Mouse (Mus musculus): Measurements from ENCODE around the gene Hopx. TPM values are rescaled to one million over a fixed set of nuclear protein-coding genes. Genes with fewer than 3 reads are reported as not detected.

The Hopx gene
- total and polyA plus RNA-seq, 3 experiments = 26.8 to 43.4 TPM; not detected in 1

DNA sequence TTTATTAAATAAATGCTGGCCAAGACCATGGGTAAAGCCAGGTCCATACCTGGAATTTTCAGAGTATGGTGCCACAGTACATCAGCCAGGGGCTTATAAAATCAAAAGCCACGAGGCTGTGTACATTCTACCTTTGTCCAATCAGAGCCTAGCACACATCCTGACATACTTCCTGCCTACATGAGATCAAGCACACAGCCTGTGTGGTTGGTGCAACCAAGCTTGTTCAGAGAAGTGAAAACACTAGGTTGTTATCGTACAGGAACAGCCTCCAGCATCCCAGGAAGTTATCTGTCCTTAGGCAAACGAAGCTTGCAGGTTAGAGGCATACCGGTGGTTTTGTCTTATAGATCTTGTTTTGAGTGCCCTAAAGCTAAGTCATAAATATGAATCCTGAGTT, 19.5 kb upstream of the Hopx start:
- H3K36me3 ChIP-seq (ENCODE audit: control insufficient read depth in 1 of 2, insufficient read depth in 2 of 2, low read length in 2 of 2) = peaks cover 0 to 23% of the 10 kb centered on the region in 2 experiments; a peak in 2 of 4 replicates
- peak overlapping the region; percentile 36 for H3K27ac ChIP-seq (ENCODE audit: control insufficient read depth, low read depth, low read length)
- H3K9me3 ChIP-seq (replicated peaks; ENCODE audit: insufficient read depth, low read length) = no peaks in the 10 kb centered on the region
- no peaks in the 10 kb centered on the region for H3K27me3 ChIP-seq (ENCODE audit: control insufficient read depth in 1 of 2, insufficient read depth in 2 of 2, low read length in 2 of 2)
- H3K4me1 ChIP-seq (ENCODE audit: control insufficient read depth in 1 of 2, insufficient read depth in 2 of 2, low read length in 2 of 2) = peaks cover 21 to 25% of the 10 kb centered on the region in 2 experiments
- DNase-seq (ENCODE audit: low read depth, low spot score) = peak; percentile 98
- no peaks in the 10 kb centered on the region for H3K79me2 ChIP-seq (ENCODE audit: control insufficient read depth, insufficient read depth, low read length, poor library complexity)
- peak overlapping the region; percentile 21 to 24 for H3K4me3 ChIP-seq (ENCODE audit: control insufficient read depth in 1 of 2, insufficient read depth in 1 of 2, low read depth in 2 of 2, low read length in 2 of 2)
- TF ChIP-seq EP300 (IDR thresholded peaks at IDR 0.05; ENCODE audit: low read depth in 1 of 2, low read length in 2 of 2) = peak; percentile 75 to 83; a peak in 3 of 4 replicates
- peak; percentile 89 for TF ChIP-seq GATA1 (IDR thresholded peaks at IDR 0.05; ENCODE audit: low read depth, low read length)
- TF ChIP-seq ELF1 (IDR thresholded peaks at IDR 0.05; ENCODE audit: low read depth, low read length) = peak; percentile 90
- TF ChIP-seq POLR2A (IDR thresholded peaks at IDR 0.05; ENCODE audit: control insufficient read depth in 1 of 2, insufficient read depth in 1 of 2, low read depth in 1 of 2, low read length in 2 of 2, poor library complexity in 1 of 2) = peak in 1 of 2 experiments; percentile 80; a peak in 2 of 4 replicates
- TF ChIP-seq MAZ (IDR thresholded peaks at IDR 0.05; ENCODE audit: low read depth, low read length) = no peak
- TF ChIP-seq MAX (IDR thresholded peaks at IDR 0.05; ENCODE audit: low read length) = peak; percentile 94
- TF ChIP-seq POLR2AphosphoS2 (IDR thresholded peaks at IDR 0.05; ENCODE audit: low read length) = peak; percentile 78
- TF ChIP-seq TBP (IDR thresholded peaks at IDR 0.05; ENCODE audit: low read depth, low read length) = peak; percentile 90
- TF ChIP-seq TCF12 (IDR thresholded peaks at IDR 0.05; ENCODE audit: low read depth, low read length) = peak; percentile 85
- no peak for TF ChIP-seq SMC3 (IDR thresholded peaks at IDR 0.05; ENCODE audit: low read depth, low read length)
- no peak; the same call in 1 of the 2 replicates for TF ChIP-seq GABPA (IDR thresholded peaks at IDR 0.05; ENCODE audit: low read depth, low read length)
- no peak for TF ChIP-seq BHLHE40 (IDR thresholded peaks at IDR 0.05; ENCODE audit: borderline replicate concordance, low read depth, low read length)
- TF ChIP-seq MEF2A (IDR thresholded peaks at IDR 0.05; ENCODE audit: extremely low read depth, insufficient replicate concordance, low read depth, low read length, poor library complexity, severe bottlenecking) = no peak
- peak; percentile 90 for TF ChIP-seq MXI1 (IDR thresholded peaks at IDR 0.05; ENCODE audit: low read depth, low read length)
- TF ChIP-seq HCFC1 (IDR thresholded peaks at IDR 0.05; ENCODE audit: low read depth, low read length) = peak; percentile 90
- TF ChIP-seq MYC (IDR thresholded peaks at IDR 0.05; ENCODE audit: low read depth, low read length) = peak; percentile 98
- peak; percentile 79 for TF ChIP-seq ETS1 (IDR thresholded peaks at IDR 0.05; ENCODE audit: low read depth, low read length)
- no peak for TF ChIP-seq CHD1 (IDR thresholded peaks at IDR 0.05; ENCODE audit: low read depth, low read length)
- peak; percentile 89 for TF ChIP-seq RCOR1 (IDR thresholded peaks at IDR 0.05; ENCODE audit: low read depth, low read length)
- no peak for TF ChIP-seq E2F4 (IDR thresholded peaks at IDR 0.05; ENCODE audit: borderline replicate concordance, low read depth, low read length)
- TF ChIP-seq SIN3A (IDR thresholded peaks at IDR 0.05; ENCODE audit: low read length) = peak; percentile 96
- no peak for TF ChIP-seq NRF1 (IDR thresholded peaks at IDR 0.05; ENCODE audit: insufficient read depth, low read depth, low read length, poor library complexity, severe bottlenecking)
- TF ChIP-seq TAL1 (IDR thresholded peaks at IDR 0.05; ENCODE audit: low read length) = peak; percentile 92
- TF ChIP-seq NELFE (IDR thresholded peaks at IDR 0.05; ENCODE audit: low read depth, low read length) = peak; percentile 84
- TF ChIP-seq JUND (IDR thresholded peaks at IDR 0.05; ENCODE audit: low read depth, low read length) = 0 out of 2 replicates have a peak, but pooled peaks have one; percentile 41
- TF ChIP-seq KAT2A (conservative IDR thresholded peaks at IDR 0.05; ENCODE audit: low read depth, low read length) = peak; percentile 68
- peak; percentile 52; the same call in 1 of the 2 replicates for TF ChIP-seq USF1 (IDR thresholded peaks at IDR 0.05; ENCODE audit: low read depth, low read length)
- no peak for TF ChIP-seq USF2 (IDR thresholded peaks at IDR 0.05; ENCODE audit: borderline replicate concordance in 1 of 2, insufficient read depth in 1 of 2, low read depth in 1 of 2, low read length in 2 of 2)
- H3K9ac ChIP-seq (ENCODE audit: control insufficient read depth, low read depth, low read length, poor library complexity, severe bottlenecking) = peak overlapping the region; percentile 46
